Mouse (Mus musculus): ENCODE measurements around the gene Tmc6.

The Tmc6 gene

GRCm38 (mm10) chr11:117764319-117764718 lies 17.7 kb downstream of the Tmc6 start:
- H3K27me3 ChIP-seq (ENCODE audit: control insufficient read depth, insufficient read depth, low read length, poor library complexity, severe bottlenecking): no peaks in the 10 kb centered on the region
- peaks cover 13% of the 10 kb centered on the region for H3K36me3 ChIP-seq (ENCODE audit: control insufficient read depth, insufficient read depth, low read length, poor library complexity, severe bottlenecking)
- DNase-seq (ENCODE audit: low read depth, low spot score): no peak

GRCm38 (mm10) chr11:117762246-117762645 lies 19.8 kb downstream of the Tmc6 start:
- DNase-seq (ENCODE audit: low read depth, low spot score): no peak
- H3K36me3 ChIP-seq (ENCODE audit: control insufficient read depth, insufficient read depth, low read length, poor library complexity, severe bottlenecking): peaks cover 6% of the 10 kb centered on the region
- H3K27me3 ChIP-seq (ENCODE audit: control insufficient read depth, insufficient read depth, low read length, poor library complexity, severe bottlenecking): no peaks in the 10 kb centered on the region

- DNase-seq (ENCODE audit: low read depth, low spot score): no peak
- Histone ChIP-seq H3K36me3 (ENCODE audit: control insufficient read depth, insufficient read depth, low read length, poor library complexity, severe bottlenecking) (peaks cover 6% of the 10 kb centered on the region), H3K27me3 (ENCODE audit: control insufficient read depth, insufficient read depth, low read length, poor library complexity, severe bottlenecking) (no peaks in the 10 kb centered on the region)
Observed at GRCm38 (mm10) chr11:117761801-117762200, 20.2 kb downstream of the Tmc6 start.

DNA sequence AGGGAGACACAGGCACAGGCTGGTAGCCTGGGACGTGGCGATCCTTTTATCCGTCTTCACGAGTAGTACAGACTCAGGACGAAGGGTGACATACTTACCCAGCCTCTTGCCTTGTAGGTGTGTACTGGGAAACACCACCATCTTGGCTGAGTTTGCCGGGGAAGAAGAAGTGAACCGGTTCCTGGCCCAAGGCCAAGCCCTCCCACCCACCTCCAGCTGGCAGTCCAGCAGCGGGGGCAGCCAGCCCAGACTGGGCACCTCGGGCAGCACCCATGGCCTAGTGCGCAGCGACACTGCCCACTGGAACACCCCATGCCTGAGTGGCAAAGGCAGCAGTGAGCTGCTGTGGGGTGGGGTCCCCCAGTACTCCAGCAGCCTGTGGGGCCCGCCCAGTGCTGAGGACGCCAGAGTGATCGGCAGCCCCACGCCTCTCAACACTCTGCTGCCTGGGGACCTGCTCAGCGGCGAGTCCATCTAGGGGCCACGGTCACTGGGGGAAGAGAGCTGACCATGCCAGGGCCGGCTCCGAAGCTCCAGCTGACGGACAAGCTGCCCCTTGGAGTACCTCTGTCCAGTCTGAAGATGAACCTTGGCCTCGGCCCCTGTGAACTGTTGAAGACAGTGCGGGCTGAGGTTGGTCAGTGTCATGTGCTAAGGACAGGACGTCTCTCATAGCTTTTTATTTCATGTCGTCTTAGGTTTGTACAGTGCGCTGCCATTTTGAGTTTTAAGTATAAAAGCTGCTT lies 21.5 kb downstream of the Tmc6 start:
- Histone ChIP-seq H3K27me3 (ENCODE audit: control insufficient read depth, insufficient read depth, low read length, poor library complexity, severe bottlenecking) (no peaks in the 10 kb centered on the region), H3K36me3 (ENCODE audit: control insufficient read depth, insufficient read depth, low read length, poor library complexity, severe bottlenecking) (peaks cover 5% of the 10 kb centered on the region)
- no peak for DNase-seq (ENCODE audit: low read depth, low spot score)

DNA sequence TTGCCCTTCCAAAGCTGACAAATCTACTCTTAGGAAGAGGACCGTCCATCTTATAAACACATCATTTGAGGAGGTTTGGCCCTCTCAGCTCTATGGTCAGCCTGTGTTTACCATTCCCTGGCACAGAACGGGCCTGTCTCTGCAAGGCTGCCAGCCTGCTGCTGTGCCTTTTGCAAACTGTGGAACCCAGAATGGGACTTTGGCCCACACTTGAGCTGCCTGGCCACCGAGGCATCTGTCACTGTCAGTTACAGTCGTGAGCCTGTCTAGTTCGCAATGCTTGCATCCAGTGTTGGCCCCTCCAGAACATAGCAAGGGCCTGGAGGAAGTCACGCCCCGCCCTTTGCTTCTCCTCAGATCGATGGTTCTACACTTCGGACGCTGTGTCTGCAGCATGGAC lies 22.7 kb downstream of the Tmc6 start:
- Histone ChIP-seq H3K27me3 (ENCODE audit: control insufficient read depth, insufficient read depth, low read length, poor library complexity, severe bottlenecking) (no peaks in the 10 kb centered on the region), H3K36me3 (ENCODE audit: control insufficient read depth, insufficient read depth, low read length, poor library complexity, severe bottlenecking) (peaks cover 5% of the 10 kb centered on the region)
- DNase-seq (ENCODE audit: low read depth, low spot score): no peak

DNA sequence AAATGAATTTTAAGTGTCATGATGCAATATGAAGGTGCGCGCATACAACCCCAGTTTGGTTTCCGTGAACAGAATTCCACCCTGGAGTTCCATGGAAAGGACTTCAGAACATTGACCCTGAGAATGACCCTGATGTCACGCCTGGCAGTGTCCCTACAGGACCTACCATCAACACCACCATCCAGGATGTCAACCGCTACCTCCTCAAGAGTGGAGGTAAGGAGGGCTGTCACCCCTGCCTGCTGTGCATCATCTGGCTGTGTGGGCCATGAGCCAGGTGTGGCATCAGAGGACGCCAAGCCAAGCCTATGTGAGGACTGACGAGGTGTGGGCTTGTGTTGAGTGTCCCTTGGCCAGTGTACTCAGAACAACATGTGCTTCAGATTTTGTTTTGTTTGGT lies 26.1 kb downstream of the Tmc6 start:
- peaks cover 10% of the 10 kb centered on the region for H3K36me3 ChIP-seq (ENCODE audit: control insufficient read depth, insufficient read depth, low read length, poor library complexity, severe bottlenecking)
- DNase-seq (ENCODE audit: low read depth, low spot score): no peak
- H3K27me3 ChIP-seq (ENCODE audit: control insufficient read depth, insufficient read depth, low read length, poor library complexity, severe bottlenecking): no peaks in the 10 kb centered on the region

- H3K36me3 ChIP-seq (ENCODE audit: control insufficient read depth, insufficient read depth, low read length, poor library complexity, severe bottlenecking): peaks cover 21% of the 10 kb centered on the region
- DNase-seq (ENCODE audit: low read depth, low spot score): no peak
- H3K27me3 ChIP-seq (ENCODE audit: control insufficient read depth, insufficient read depth, low read length, poor library complexity, severe bottlenecking): no peaks in the 10 kb centered on the region
Observed at GRCm38 (mm10) chr11:117751544-117751943, 30.5 kb downstream of the Tmc6 start.

GRCm38 (mm10) chr11:117749414-117749813 lies 32.6 kb downstream of the Tmc6 start:
- DNase-seq (ENCODE audit: low read depth, low spot score): no peak
- Histone ChIP-seq H3K27me3 (ENCODE audit: control insufficient read depth, insufficient read depth, low read length, poor library complexity, severe bottlenecking) (no peaks in the 10 kb centered on the region), H3K36me3 (ENCODE audit: control insufficient read depth, insufficient read depth, low read length, poor library complexity, severe bottlenecking) (peaks cover 23% of the 10 kb centered on the region)

DNA sequence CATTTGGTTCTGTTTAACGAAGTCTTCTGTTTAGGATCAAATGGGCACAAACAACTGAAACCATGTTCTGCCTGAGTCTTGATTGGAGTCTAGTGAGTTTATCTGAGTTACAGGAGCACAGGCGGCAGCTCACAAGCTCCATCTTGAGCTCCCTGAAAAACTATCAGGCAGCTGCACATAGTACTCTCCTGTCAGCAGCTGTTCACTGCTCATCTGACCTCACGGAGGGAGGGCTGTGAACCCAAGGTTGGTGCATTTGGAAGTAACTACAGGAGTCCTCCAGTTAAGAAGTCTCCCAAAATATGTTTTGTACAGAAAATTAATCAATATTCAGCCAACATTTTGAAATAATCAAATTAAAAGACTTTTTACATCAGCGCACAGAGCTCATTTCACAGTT lies 33.4 kb downstream of the Tmc6 start:
- no peak for DNase-seq (ENCODE audit: low read depth, low spot score)
- peaks cover 26% of the 10 kb centered on the region for H3K36me3 ChIP-seq (ENCODE audit: control insufficient read depth, insufficient read depth, low read length, poor library complexity, severe bottlenecking)
- H3K27me3 ChIP-seq (ENCODE audit: control insufficient read depth, insufficient read depth, low read length, poor library complexity, severe bottlenecking): no peaks in the 10 kb centered on the region

GRCm38 (mm10) chr11:117743454-117744030 lies 38.5 kb downstream of the Tmc6 start:
- peaks cover 22% of the 10 kb centered on the region for H3K36me3 ChIP-seq (ENCODE audit: control insufficient read depth, insufficient read depth, low read length, poor library complexity, severe bottlenecking)
- no peaks in the 10 kb centered on the region for H3K27me3 ChIP-seq (ENCODE audit: control insufficient read depth, insufficient read depth, low read length, poor library complexity, severe bottlenecking)
- DNase-seq (ENCODE audit: low read depth, low spot score): no peak

- Histone ChIP-seq H3K27me3 (ENCODE audit: control insufficient read depth, insufficient read depth, low read length, poor library complexity, severe bottlenecking) (no peaks in the 10 kb centered on the region), H3K36me3 (ENCODE audit: control insufficient read depth, insufficient read depth, low read length, poor library complexity, severe bottlenecking) (peaks cover 20% of the 10 kb centered on the region)
- no peak for DNase-seq (ENCODE audit: low read depth, low spot score)
Observed at GRCm38 (mm10) chr11:117742715-117743114, 39.3 kb downstream of the Tmc6 start.

DNA sequence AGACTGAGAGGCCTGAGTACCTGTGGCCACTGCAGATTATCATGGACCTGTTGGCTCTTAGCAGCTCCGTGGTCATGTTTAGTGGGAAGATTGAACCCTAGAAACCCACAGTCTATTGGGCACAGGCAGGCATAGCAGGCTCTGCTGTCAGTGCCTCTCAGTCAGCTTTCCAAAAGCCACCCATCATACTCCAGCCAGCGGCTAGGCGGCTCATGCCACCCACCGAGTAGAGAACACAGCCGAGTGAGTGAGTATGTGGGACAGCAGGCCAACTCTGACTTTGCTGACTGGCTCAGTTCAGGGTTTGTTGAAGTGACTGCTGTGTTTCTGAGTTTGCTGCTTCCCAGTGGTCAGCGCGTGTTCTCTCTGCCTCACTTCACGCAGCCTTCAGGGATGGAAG lies 39.8 kb downstream of the Tmc6 start:
- Histone ChIP-seq H3K27me3 (ENCODE audit: control insufficient read depth, insufficient read depth, low read length, poor library complexity, severe bottlenecking) (no peaks in the 10 kb centered on the region), H3K36me3 (ENCODE audit: control insufficient read depth, insufficient read depth, low read length, poor library complexity, severe bottlenecking) (peaks cover 17% of the 10 kb centered on the region)
- DNase-seq (ENCODE audit: low read depth, low spot score): no peak

- no peak for DNase-seq (ENCODE audit: low read depth, low spot score)
- no peaks in the 10 kb centered on the region for H3K27me3 ChIP-seq (ENCODE audit: control insufficient read depth, insufficient read depth, low read length, poor library complexity, severe bottlenecking)
- H3K36me3 ChIP-seq (ENCODE audit: control insufficient read depth, insufficient read depth, low read length, poor library complexity, severe bottlenecking): peaks cover 15% of the 10 kb centered on the region
Observed at GRCm38 (mm10) chr11:117741128-117741527, 40.9 kb downstream of the Tmc6 start.

GRCm38 (mm10) chr11:117738123-117738522 lies 43.9 kb downstream of the Tmc6 start:
- Histone ChIP-seq H3K36me3 (ENCODE audit: control insufficient read depth, insufficient read depth, low read length, poor library complexity, severe bottlenecking) (peaks cover 14% of the 10 kb centered on the region), H3K27me3 (ENCODE audit: control insufficient read depth, insufficient read depth, low read length, poor library complexity, severe bottlenecking) (no peaks in the 10 kb centered on the region)
- no peak for DNase-seq (ENCODE audit: low read depth, low spot score)

- Histone ChIP-seq H3K27me3 (ENCODE audit: control insufficient read depth, insufficient read depth, low read length, poor library complexity, severe bottlenecking) (no peaks in the 10 kb centered on the region), H3K36me3 (ENCODE audit: control insufficient read depth, insufficient read depth, low read length, poor library complexity, severe bottlenecking) (peaks cover 12% of the 10 kb centered on the region; the same call in 1 of the 2 replicates)
- no peak for DNase-seq (ENCODE audit: low read depth, low spot score)
Observed at GRCm38 (mm10) chr11:117736037-117736689, 45.8 kb downstream of the Tmc6 start.
